Mouse (Mus musculus) central nervous system, embryonic 14 days (tissue): ENCODE measurements around the gene Egr4. TPM values are rescaled to one million over a fixed set of nuclear protein-coding genes. Genes with fewer than 3 reads are reported as not detected.

Experiments
- polyA plus RNA-seq: library from polyadenylated mRNA; depleted of rRNA; stranded (reverse); fragments of >200 nt; gene quantifications from 2 replicates; pipeline ENCODE4 v1.2.3, GENCODE M21; 2012; rRNA removed

The Egr4 gene
- 0.06 and 0.10 TPM in 2 replicates for polyA plus RNA-seq

DNA sequence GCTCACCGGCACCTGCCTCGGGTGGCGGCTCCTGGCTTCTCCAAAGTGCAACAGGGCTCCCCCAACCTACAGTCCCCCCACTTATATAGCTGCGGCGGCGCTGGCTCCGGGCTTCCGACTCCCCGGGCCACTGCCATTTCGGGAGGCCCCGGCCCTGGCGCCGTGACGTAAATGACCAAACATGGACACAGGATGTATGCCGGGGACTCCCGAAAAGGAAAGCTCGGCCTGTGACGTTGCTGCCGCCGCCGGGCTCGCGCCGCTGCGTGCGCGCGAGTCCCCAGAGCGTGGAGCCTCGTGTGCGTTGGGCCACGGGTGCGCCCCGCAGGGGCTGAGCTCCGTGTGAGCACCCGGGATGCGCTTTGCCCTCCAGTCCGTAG lies at the start of gene Egr4:
Egr4 (minus strand) TSS at position 59 of the 380 bp plus-strand sequence.

DNA sequence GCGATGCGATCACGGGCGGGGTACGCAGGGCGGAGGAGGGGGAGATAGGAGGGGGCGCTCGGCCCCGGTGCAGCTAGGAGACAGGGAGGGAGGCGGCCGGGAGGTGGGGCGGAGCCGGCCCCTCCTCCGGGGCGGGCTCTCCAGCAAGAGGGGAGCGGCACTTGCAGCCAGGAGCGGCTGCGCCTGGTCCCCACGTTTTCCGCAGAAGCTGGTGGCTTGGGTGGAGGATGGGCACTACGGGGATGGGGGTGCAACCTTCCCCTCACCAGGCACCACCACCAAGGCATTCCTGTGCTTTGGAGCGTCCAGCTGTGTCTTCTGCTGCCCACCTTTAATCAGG lies 10.5 kb downstream of the Egr4 start, which contains the start of gene Fbxo41:
Fbxo41 (minus strand) TSS at position 84 of the 340 bp plus-strand sequence.

Other genes with a start within 250 kb of the Egr4 start
- 12.8 and 14.4 TPM in 2 replicates for gene Sfxn5, start 180.2 kb downstream of the Egr4 start, polyA plus RNA-seq
- gene Rab11fip5, start 139.0 kb downstream of the Egr4 start, polyA plus RNA-seq: 14.3 and 16.0 TPM in 2 replicates
- not detected in 2 replicates for gene Noto, start 89.7 kb downstream of the Egr4 start, polyA plus RNA-seq
- gene Smyd5, start 81.6 kb downstream of the Egr4 start, polyA plus RNA-seq: 61.0 and 74.5 TPM in 2 replicates
- 322 and 341 TPM in 2 replicates for gene Cct7, start 62.1 kb downstream of the Egr4 start, polyA plus RNA-seq
- gene Pradc1, start 61.6 kb downstream of the Egr4 start, polyA plus RNA-seq: 18.1 and 18.9 TPM in 2 replicates
- gene Fbxo41, start 10.6 kb downstream of the Egr4 start, polyA plus RNA-seq: 14.3 and 15.0 TPM in 2 replicates
- gene Alms1, start 73.9 kb upstream of the Egr4 start, polyA plus RNA-seq: 6.1 and 6.5 TPM in 2 replicates
- gene Nat8f7, start 199.6 kb upstream of the Egr4 start, polyA plus RNA-seq: not detected in 2 replicates